Mouse (Mus musculus) B cell, adult 2 months (primary cell): ENCODE measurements at regions not wholly inside any gene's neighbourhood (a gene's known extent, or its start where the extent isn't known, plus 50 kb on each side); places are given as distances from the start of the nearest gene placed in this dataset.
"Not testable (repeated sequence)": the region's sequence is repeated elsewhere in the genome, so short reads cannot be mapped to it uniquely, and the experiment has no call there.

Experiments
- DNase-seq, 2 experiments: peaks; one replicate each; pipeline ENCODE4 v3.0.0; 2022

DNA sequence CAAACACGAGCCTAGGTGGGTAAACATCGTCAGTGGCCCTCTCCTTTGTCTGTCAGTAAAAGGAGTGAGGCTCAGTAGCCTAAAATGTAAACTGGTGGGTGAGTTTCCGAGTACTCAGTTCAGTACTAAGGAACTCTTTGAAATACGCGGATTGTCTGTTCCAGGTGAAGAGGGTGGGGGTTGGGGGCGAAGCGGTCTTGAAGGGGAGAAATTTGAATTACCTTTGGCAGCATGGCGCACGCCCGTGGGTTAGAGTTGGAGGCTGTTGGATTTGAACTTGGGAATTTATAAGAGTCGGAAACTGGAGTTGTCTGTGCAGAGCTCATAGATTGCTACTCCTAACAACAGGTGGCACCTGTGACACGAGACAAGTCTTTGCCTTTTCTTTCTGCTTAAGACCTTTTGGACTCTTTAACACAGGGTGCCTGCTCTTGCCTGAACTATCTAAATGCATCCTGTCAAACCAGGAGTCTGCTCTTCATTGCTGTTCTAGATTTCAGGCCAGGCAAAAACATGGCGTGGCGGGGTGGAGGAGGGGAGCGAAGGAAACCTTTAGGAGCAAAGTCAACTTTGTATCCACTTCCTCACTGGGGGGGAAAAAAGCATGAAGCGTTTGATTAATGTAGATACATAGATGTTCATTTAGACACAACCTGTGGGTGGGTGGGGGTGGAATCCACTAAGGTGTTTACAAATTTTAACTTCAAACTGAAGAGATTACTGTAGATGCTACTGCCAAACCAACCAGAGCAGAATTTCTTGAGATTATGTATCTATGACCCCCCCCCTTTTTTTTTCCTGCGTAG is 89.0 kb upstream of the Rpl34 start:
- no peak for DNase-seq

DNA sequence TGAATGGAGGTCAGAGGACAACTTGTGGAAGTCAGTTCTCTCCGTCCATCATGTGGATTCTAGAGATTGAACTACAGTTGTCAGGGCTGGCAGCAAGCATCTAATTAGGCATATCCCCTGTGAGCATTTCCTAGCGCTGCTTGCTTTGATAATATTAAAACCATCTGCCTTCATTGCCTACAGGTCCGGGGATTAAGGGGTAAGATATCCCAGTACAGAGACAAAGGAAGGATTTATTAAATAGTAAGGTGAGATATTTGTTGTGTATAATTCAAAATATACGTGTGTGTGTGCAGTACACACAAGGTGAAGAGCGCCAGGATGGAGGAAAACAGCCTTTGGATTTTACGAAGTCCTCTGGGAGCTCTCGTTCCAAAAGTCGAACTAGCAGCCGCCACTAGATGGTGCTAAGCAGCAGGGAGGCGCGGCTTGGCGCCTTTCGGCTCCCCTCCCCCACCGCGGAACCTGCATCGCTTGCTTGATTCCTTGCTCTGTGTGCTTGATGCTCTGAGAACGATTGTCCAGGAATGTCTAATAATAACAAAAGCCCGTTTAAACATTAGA is 88.4 kb upstream of the Rpl34 start:
- DNase-seq: peak; percentile 92 to 93

DNA sequence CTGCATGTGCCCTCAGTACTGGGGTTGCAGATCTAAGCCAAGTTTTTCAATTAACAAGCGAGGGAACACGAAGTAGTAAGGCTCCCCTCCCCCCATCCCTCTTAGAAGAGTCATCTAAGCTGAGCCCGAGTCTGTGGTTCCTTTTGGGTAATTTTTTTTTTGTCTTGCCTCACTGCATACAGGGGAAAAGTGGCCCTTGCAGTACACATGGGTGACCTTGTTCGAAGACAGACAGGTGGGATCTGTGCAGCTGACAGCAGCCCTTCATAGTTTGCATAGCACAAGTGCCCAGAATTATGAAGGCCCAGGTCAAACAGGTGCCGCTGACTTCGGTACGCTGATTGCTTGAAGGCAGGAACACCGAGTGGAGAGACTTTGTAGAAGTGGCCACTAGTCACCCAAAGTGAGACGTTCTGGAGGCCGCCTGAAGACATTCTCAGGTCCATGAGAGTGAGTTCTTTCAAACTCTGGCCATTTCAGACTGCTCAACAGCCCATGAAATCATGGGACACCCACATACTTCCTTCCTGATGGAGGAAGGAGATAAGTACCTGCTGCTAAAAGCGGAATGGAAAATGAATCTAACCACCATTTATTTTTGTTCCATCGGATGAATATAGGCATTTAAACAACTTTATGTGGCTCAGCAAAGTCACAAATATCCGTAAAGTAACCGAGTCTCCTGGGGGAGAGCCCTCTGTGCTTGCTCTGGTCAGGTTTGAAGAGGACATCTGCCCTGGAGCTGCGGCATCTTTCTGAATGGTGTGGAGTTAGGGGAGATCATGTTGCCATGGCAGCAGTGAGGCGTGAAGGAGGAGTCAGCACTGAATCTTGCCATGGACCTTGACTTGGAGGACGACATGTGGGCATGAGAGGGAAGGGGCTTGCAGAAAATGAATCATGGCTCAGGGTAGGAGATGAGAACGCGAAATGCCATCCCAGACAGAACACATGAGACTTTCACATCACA is 79.8 kb upstream of the Rpl34 start:
- DNase-seq: peak; percentile 67 to 68

DNA sequence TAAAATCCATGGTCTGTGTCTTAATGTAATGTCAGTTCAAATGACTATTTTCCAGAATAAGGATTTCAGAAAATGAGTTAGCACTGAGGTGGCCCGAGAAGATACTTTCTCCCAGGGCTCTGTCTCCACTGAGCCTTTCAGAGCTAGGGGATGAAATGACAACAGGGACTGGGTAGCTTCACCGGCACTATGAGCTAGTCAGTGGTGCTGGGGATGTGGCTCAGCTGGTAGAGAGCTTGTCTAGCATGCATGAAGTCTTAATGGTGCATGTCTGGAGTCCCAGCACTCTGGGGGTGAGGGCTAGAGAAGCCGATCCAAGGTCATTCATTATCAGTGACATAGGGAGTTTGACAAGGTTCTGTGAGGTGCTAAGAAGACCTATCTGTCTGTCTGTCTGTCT is 75.1 kb upstream of the Rpl34 start:
- no peak for DNase-seq

DNA sequence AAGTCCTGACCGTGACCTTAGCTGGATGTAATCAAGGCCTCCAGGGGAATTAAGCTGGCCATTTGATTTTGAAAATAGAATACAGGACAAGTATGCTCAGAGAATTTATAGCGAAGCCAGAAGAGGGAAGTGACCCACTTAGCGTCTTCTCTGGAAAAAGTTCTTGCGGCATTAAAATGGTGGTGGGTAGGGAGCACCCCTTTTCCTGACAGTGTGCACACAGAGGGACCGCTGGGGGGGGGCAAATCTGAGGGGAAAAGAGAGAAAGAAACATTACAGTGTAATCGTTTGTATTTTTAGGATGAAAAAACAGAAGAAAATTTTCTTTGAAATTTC is 74.1 kb upstream of the Rpl34 start:
- DNase-seq: peak in 1 of 2 experiments; percentile 16

DNA sequence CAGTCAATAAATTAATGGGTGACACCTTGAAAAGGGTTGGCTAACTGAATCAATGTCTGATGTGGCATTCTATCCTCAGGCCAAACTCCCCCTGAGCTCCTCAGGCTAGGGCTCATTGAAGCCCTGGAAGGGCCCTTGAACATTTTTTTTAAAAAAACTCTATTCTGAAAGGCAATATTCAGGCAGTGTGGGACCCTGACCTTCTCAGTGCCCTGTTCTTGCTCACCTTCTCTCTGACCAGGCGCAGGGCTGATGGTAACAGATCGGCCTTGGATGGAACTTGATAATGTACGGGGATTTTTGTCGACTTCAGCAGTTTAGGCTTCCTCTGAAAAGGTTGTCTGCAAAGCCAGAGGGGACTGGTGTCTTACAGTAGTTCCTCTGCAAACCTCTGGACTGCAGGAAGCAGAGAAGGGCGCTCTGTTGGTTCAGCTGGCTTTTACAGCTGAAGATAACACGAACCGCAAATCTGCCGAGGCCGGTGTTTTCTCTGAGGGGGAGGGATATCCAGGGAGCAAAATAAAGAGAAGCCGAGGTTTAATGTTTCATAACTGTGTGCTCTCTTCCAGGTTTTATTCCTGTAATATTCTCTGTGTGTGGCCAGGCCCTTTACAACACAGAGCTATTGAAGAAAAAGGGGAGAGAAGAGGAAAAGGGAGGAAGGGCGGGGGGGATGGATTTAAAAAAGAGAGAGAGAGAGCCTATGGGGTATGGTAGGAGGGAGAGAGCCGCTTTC is 73.6 kb upstream of the Rpl34 start:
- peak in 1 of 2 experiments; percentile 20 for DNase-seq

DNA sequence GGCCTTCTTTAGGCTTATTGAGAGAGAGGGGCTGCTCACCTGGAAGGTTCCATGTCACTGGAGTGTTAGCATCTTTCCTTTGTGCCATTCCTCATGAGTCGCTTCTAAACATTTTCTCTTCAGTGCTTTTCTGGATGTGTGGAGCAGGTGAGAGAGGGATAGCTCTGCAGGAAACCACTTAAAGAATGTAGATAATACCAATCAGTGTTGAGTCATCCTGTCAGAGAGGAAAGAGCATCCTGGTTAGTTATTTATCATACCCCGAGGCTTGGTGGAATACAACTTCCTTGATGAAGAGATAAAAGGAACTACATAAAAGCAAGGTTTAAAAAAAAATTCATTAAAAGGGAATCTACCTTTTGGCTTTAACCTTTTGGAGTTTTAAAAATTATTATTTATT is 69.8 kb upstream of the Rpl34 start:
- no peak for DNase-seq

DNA sequence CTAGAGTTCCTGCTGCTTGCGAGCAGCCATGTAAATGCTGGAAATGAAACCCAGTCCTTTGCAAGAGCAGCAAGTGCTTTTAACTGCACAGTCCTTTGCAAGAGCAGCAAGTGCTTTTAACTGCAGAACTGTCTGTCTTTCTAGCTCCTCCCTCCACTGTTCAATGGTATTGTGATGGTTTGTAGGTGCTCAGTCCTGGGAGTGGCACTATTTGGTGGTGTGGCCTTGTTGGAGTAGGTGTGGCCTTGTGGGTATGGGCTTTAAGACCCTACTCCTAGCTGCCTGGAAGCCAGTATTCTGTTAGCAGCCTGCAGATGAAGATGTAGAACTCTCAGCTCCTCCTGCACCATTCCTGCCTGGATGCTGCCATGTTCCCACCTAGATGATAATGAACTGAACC is 67.8 kb upstream of the Rpl34 start:
- not testable (repeated sequence) for DNase-seq

DNA sequence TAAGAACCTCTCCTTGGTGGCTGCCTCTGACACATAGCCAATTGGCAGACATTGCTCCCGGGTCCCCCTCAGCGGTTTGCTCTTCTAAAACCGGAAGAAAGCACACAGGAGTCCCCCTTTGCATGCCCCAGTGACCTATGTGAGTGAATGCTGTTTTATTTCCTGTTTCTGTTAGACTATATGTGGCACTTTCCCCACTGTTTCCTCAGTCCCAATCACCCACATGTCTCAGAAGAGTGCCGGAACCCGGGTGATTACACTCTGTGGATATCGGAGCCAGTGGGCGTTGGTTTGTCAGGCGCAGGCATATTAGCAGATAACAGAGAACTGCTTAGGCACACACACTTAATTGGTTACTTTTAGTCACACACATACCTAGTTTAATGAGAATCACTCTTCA is 66.3 kb upstream of the Rpl34 start:
- peak; percentile 68 to 69 for DNase-seq

DNA sequence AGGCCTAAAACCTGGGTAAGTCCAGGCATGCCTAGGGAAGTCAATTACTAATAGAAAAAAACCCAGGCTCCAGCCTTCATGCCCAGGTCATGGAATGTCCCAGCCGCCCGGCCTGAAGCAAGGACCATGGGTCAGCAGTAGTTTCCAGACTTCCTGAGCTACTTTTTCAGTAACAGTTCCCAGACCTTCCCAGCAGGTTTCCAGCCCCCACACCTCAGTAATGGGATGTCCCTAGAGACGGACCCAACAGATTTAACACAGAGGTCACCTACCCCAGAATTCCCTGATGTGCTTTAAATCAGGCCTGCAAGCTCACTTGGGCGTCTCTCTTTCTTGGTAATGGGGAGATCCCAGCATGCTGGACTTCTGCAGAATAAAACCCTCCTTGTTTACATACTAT is 65.2 kb upstream of the Rpl34 start:
- DNase-seq: no peak

DNA sequence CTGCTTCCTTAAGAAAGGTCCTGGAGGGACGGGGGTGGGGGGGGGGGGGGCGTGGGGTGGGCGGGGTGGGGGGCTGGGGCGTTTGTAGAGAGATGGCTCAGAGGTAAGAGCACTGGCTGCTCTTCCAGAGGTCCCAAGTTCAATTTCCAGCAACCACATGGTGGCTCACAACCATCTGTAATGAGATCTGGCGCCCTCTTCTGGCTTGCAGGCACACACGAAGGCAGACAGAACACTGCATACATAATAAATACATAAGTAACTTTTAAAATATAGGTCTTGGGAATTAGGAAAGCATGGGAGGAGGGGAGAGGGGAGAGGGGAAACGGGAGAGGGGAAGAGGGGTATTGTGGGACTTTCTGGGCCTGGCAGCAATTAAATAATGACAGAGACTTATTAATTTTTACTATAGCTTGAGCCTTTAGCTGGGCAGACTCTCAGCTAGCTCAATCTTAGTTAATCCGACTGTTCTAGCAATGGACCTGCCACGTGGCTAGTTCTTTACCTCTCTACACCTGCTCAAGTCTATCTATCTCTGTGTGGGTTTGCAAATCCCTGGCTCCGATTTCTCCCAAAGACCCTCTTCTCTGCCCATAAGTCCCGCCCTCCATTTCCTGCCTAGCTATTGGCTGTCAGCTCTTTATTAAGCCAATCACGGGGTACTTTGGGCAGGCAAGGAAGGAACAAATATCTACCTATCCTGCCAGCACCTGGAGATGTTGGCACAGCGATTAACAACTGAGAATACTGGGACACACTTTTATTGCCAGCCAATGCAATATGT is 64.1 kb upstream of the Rpl34 start:
- peak; percentile 63 to 64 for DNase-seq

DNA sequence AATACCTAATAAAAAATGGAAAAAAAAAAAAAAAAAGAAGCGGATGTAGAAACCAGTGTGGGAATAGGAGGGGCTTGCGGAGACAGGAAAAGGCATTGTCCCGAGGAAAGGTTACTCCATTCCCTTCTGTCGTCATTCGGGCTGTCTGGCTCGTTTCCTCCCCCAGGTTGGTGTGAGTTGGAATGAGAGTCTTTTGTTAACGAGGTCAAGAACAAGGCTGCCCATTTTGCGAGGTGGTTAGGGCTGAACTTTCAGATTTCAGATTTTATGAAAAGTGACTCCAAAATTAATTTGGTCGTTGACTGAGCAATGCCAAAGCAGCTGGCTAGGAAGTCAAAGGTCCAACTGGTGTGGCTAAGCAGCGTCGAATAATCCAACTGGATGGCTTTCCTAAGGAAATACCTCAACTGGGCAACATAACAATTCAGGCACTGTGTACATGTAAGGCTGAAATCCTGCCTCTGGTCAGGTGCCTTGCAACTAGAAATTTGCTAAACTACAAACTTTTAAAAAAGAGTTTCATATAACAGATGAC is 50.6 kb upstream of the Rpl34 start:
- DNase-seq: no peak
